Mouse (Mus musculus) limb, embryonic 11.5 days (tissue): ENCODE measurements around the gene Gm10251. TPM values are rescaled to one million over a fixed set of nuclear protein-coding genes. Genes with fewer than 3 reads are reported as not detected.
"Not testable (repeated sequence)": the region's sequence is repeated elsewhere in the genome, so short reads cannot be mapped to it uniquely, and the experiment has no call there.

Source experiments
- ATAC-seq: fragments of 200-750 bp; cut with Nextera tagmentation; 2 replicates; pipeline ENCODE4 v1.8.0; 2017; ENCODE audit warnings: low read depth; ENCODE audit not compliant: insufficient number of reproducible peaks, low FRiP score, low TSS enrichment
- DNase-seq: peaks from one replicate; pipeline ENCODE4 v3.0.0-alpha.2; 2015; ENCODE audit warnings: low spot score
- H3K27ac ChIP-seq: fragments of 300-500 bp; sonication (generic); replicated peaks from 2 replicates; pipeline ENCODE4 v1.5.1; 2014; ENCODE audit warnings: low read depth, mild to moderate bottlenecking, low read length
- H3K27me3 ChIP-seq: fragments of 300-500 bp; sonication (generic); 2 replicates; pipeline ENCODE4 v1.6.1; 2014; ENCODE audit warnings: mild to moderate bottlenecking, low read length, mixed read lengths; ENCODE audit not compliant: control insufficient read depth, insufficient read depth
- H3K36me3 ChIP-seq: fragments of 300-500 bp; sonication (generic); 2 replicates; pipeline ENCODE4 v1.6.1; 2014; ENCODE audit warnings: mild to moderate bottlenecking, low read length, moderate library complexity, mixed read lengths; ENCODE audit not compliant: control insufficient read depth, insufficient read depth
- H3K4me1 ChIP-seq: fragments of 300-500 bp; sonication (generic); 2 replicates; pipeline ENCODE4 v1.6.1; 2014; ENCODE audit warnings: low read length, mixed read lengths; ENCODE audit not compliant: control insufficient read depth, insufficient read depth
- H3K4me2 ChIP-seq: fragments of 300-500 bp; sonication (generic); 2 replicates; pipeline ENCODE4 v1.6.1; 2014; ENCODE audit warnings: low read depth, mild to moderate bottlenecking, moderate library complexity; ENCODE audit not compliant: severe bottlenecking
- H3K4me3 ChIP-seq: fragments of 300-500 bp; sonication (generic); 2 replicates; pipeline ENCODE4 v1.5.1; 2014; ENCODE audit warnings: low read depth, low read length
- H3K9ac ChIP-seq: fragments of 300-500 bp; sonication (generic); 2 replicates; pipeline ENCODE4 v1.6.1; 2014; ENCODE audit warnings: mild to moderate bottlenecking, low read length
- H3K9me3 ChIP-seq: fragments of 300-500 bp; sonication (generic); 2 replicates; pipeline ENCODE4 v1.6.1; 2016; ENCODE audit warnings: low read length; ENCODE audit not compliant: control insufficient read depth
- WGBS: fragments of 180-500 bp; shearing (Covaris S2); extraction: QIAGEN DNeasy Blood & Tissue Kit; methylation state at CpG from one replicate; pipeline ENCODE4 v1.1.7; 2014; 5-methylcytosine and 5-hydroxymethylcytosine counted together
- polyA plus RNA-seq: library from polyadenylated mRNA; unstranded; fragments of >200 nt; fragmentation: Nextera tagmentation; extraction: Ambion mirVana; gene quantifications from 2 replicates; pipeline ENCODE4 v1.2.1, GENCODE M21; 2014

Gm10251 gene
- polyA plus RNA-seq: not detected in 2 replicates

- H3K36me3 ChIP-seq, H3K27me3 ChIP-seq, H3K9ac ChIP-seq, H3K9me3 ChIP-seq, H3K4me3 ChIP-seq, H3K4me2 ChIP-seq, ATAC-seq, H3K4me1 ChIP-seq, DNase-seq, H3K27ac ChIP-seq: not testable (repeated sequence)
- WGBS: no CpG with 5 or more reads among the region's 1 CpGs
Observed at GRCm38 (mm10) chr14:6684070-6684469, at the start of gene Gm10251. TSS of gene Gm10251 (minus strand) at chr14:6684170.

- not testable (repeated sequence) for H3K9ac ChIP-seq, H3K27ac ChIP-seq, DNase-seq, H3K27me3 ChIP-seq, H3K36me3 ChIP-seq, H3K4me1 ChIP-seq, H3K4me3 ChIP-seq, H3K4me2 ChIP-seq, H3K9me3 ChIP-seq, ATAC-seq
- no CpG with 5 or more reads among the region's 2 CpGs for WGBS
Observed at GRCm38 (mm10) chr14:6720151-6720550, 36.2 kb upstream of the Gm10251 start, which contains the start of gene Gm8050. TSS of gene Gm8050 (minus strand) at chr14:6720251.

GRCm38 (mm10) chr14:6622318-6622717, 61.7 kb downstream of the Gm10251 start, which contains the start of gene Gm3460:
TSS of gene Gm3460 (minus strand) at chr14:6622418.
- H3K9me3 ChIP-seq, H3K4me3 ChIP-seq, DNase-seq, H3K27ac ChIP-seq, H3K27me3 ChIP-seq, ATAC-seq, H3K4me1 ChIP-seq, H3K4me2 ChIP-seq, H3K9ac ChIP-seq, H3K36me3 ChIP-seq: not testable (repeated sequence)
- WGBS: 77% methylated on average over 1 of the region's 2 CpGs

- not testable (repeated sequence) for H3K4me1 ChIP-seq, H3K36me3 ChIP-seq, H3K9ac ChIP-seq, H3K4me3 ChIP-seq, H3K27me3 ChIP-seq, H3K4me2 ChIP-seq, H3K27ac ChIP-seq, ATAC-seq, DNase-seq, H3K9me3 ChIP-seq
- no CpG with 5 or more reads among the region's 1 CpGs for WGBS
Observed at GRCm38 (mm10) chr14:6606436-6606835, 77.5 kb downstream of the Gm10251 start.

GRCm38 (mm10) chr14:6605004-6605403, 79.0 kb downstream of the Gm10251 start:
- DNase-seq: peak; percentile 61
- H3K4me2 ChIP-seq: peak overlapping the region; percentile 37
- WGBS: under 1% methylated on average over 18 of the region's 20 CpGs
- not testable (repeated sequence) for H3K36me3 ChIP-seq, H3K4me1 ChIP-seq, H3K27ac ChIP-seq, H3K9ac ChIP-seq, H3K9me3 ChIP-seq, ATAC-seq, H3K27me3 ChIP-seq
- H3K4me3 ChIP-seq: peak overlapping the region; percentile 20

DNA sequence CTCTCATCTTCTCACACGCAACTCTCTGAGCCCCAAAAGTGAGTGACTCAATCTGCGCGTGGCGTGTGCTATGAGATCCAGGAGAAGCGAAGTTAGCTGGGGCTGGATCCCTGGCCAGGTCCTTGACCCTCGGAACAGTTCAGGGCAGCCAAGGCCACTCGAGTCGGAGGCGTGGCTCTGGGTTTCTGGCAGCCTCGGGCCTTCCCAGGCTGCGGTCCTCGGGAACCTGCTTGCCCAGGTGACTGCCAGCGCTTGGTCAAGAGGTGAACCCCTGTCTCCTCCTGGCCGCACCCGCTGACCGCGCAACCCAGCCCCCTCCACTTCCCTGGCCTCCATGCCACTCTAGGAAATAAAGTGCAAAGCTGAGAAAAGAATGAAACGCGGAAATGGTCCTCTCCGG, 79.4 kb downstream of the Gm10251 start:
- not testable (repeated sequence) for H3K27me3 ChIP-seq, H3K9me3 ChIP-seq, H3K4me1 ChIP-seq, ATAC-seq, H3K36me3 ChIP-seq, H3K27ac ChIP-seq, H3K9ac ChIP-seq
- peak overlapping the region; percentile 20 for H3K4me3 ChIP-seq
- peak overlapping the region; percentile 37 for H3K4me2 ChIP-seq
- WGBS: 7% methylated on average over 17 of the region's 20 CpGs
- peak; percentile 23 for DNase-seq

DNA sequence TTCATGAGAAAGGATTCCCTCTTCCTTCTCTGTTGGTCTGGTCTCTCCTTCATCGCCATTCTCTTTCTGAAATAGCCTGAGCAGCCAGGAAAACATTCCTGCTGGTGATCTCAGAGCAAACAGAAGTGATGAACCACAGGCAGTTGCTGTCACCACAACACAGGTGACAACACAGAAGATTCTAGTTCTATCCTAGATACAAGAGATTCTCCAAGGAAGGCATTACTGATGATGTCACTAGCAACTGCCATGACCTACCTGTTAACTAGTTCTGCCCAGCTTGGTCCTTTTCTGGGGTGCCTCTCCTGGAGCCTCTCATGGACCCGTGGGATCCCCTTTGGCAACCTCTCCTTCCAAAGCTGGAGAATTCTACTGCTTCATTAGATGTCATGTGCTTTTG, 93.5 kb downstream of the Gm10251 start, which contains the start of gene Gm3629:
Gm3629 (minus strand) TSS at position 101 of the 400 bp plus-strand sequence.
- H3K4me1 ChIP-seq, H3K9ac ChIP-seq, H3K36me3 ChIP-seq, H3K27me3 ChIP-seq, DNase-seq, H3K4me3 ChIP-seq, H3K9me3 ChIP-seq, ATAC-seq, H3K27ac ChIP-seq, H3K4me2 ChIP-seq: not testable (repeated sequence)
- 50% methylated on average over 1 of the region's 2 CpGs for WGBS

Other genes starting within 250 kb of the Gm10251 start
- not detected in 2 replicates for gene Gm3594, start 239.6 kb downstream of the Gm10251 start, polyA plus RNA-seq
- not detected in 2 replicates for gene Gm8356, start 146.9 kb downstream of the Gm10251 start, polyA plus RNA-seq
- gene Gm3629, start 93.6 kb downstream of the Gm10251 start, polyA plus RNA-seq: 0.41 and 0.43 TPM in 2 replicates
- gene Gm3460, start 61.8 kb downstream of the Gm10251 start, polyA plus RNA-seq: not detected in 2 replicates
- gene Gm8050, start 36.1 kb upstream of the Gm10251 start, polyA plus RNA-seq: not detected in 2 replicates
- gene Gm3636, start 58.2 kb upstream of the Gm10251 start, polyA plus RNA-seq: 5.1 and 5.3 TPM in 2 replicates
- gene Gm8362, start 90.2 kb upstream of the Gm10251 start, polyA plus RNA-seq: not detected in 2 replicates
- not detected in 2 replicates for gene Gm3642, start 156.1 kb upstream of the Gm10251 start, polyA plus RNA-seq
- gene Gm3667, start 205.8 kb upstream of the Gm10251 start, polyA plus RNA-seq: 1.3 and 2.9 TPM in 2 replicates